Mouse (Mus musculus) left cerebral cortex, adult 2 months (tissue): Measurements from ENCODE around the gene Iscu. TPM values are rescaled to one million over a fixed set of nuclear protein-coding genes. Genes with fewer than 3 reads are reported as not detected.
A peak's percentile ranks its signal among the peaks of the same experiment; 100 is the strongest.

Experiments
- DNase-seq, 2 experiments: peaks; one replicate each; pipeline ENCODE4 v3.0.0; 2021 to 2022; ENCODE audit warnings: low spot score in 2 of 2, mixed read lengths in 1 of 2; ENCODE audit errors: extremely low spot score in 1 of 2
- H3K27ac ChIP-seq: fragments of 200-600 bp; 2 replicates; pipeline ENCODE4 v1.8.1; 2022
- H3K4me3 ChIP-seq: fragments of 200-600 bp; 2 replicates; pipeline ENCODE4 v1.8.1; 2022
- CTCF ChIP-seq: fragments of 200-600 bp; IDR thresholded peaks from 2 replicates; pipeline ENCODE4 v1.8.1; 2022; ENCODE audit warnings: antibody characterized with exemption, mild to moderate bottlenecking, moderate library complexity
- intact Hi-C: fragments of 180-260 bp; cut with DNase I; formaldehyde crosslinking; loops from one replicate; pipeline ENCODE4 v1.15.1; 2025
- total RNA-seq, 2 experiments: library from RNA; stranded (reverse); gene quantifications; 2 replicates each; pipeline ENCODE4 v1.2.3; 2021

Iscu gene
- total RNA-seq, 2 experiments from 2014 or later, result 125 to 128 TPM

DNA sequence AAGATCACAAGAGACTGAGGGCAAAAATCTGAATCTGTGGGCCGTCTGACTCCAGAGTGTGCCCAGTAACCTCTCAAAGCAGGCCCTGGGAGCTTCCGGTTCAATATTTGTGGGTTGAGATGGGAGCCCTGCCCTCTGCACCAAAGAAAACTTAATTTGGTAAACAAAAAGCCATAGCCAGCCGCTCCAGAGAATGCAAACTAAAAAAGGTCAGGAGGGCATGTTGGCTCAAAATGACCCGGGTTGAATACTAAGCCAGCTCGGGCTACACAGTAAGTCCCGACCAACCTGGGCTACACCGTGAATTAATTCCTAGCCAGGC, 37.6 kb upstream of the Iscu start:
- no peak for DNase-seq
- H3K4me3 ChIP-seq, result peak overlapping the region; percentile 78
- TF ChIP-seq CTCF, result no peak
- H3K27ac ChIP-seq, result peak overlapping the region; percentile 92
- intact Hi-C loops, result no loop called here

DNA sequence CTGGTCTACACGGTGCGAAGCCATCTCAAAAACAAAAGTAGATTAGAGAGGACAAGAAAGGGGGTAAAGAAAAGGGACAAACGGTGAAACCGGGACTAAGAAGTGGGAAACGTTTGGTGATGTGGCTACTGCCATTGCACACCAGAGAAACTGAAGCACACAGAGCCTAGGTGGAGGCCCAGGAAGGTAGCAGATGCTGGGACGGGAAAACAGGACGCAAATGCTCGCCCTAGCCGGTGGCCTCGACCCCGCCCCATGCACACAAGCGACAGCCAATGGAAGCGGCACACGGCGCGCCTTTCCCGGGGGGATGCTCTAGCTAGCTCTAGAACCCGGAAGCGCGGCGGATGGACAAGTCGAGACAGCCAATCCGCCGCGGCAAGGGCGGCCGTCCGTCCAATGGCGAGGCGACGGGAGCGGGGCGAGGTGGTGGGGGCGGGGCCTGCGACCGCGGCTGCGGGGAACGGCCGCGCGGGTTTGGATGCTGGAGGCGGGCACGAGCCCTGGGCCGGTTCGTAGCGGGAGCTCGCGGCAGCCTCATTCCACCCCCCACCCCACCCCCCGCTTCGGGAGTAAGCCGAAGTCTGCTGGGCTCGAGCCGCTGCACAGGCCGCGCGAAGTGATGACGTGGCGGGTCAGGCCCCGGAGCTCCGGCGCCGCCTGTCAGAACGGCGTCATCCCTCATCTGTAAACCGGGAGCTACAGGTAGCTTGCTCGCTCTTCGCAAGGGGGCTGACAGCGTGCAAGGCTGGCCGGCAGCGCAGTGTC, 37.0 kb upstream of the Iscu start, which contains the start of gene Ficd:
Ficd (plus strand) TSS at position 459 of the 768 bp plus-strand sequence.
- no peak for TF ChIP-seq CTCF
- DNase-seq, result peak; percentile 88 to 93
- H3K4me3 ChIP-seq, result peak within 1 kb of the TSS; percentile 78
- intact Hi-C loops, result loop anchor here (2.0 kb wide), 1 partner anchor 35 kb away; no protein-coding TSS in a partner anchor
- H3K27ac ChIP-seq, result peak within 1 kb of the TSS; percentile 92

- intact Hi-C loops, result loop anchor here (2.0 kb wide), 1 partner anchor 35 kb away; no protein-coding TSS in a partner anchor
- no peak for TF ChIP-seq CTCF
- no peak for DNase-seq
- Histone ChIP-seq H3K27ac (peak overlapping the region; percentile 90), H3K4me3 (peak overlapping the region; percentile 78)
Observed at GRCm38 (mm10) chr5:113736113-113736502, 36.4 kb upstream of the Iscu start.

DNA sequence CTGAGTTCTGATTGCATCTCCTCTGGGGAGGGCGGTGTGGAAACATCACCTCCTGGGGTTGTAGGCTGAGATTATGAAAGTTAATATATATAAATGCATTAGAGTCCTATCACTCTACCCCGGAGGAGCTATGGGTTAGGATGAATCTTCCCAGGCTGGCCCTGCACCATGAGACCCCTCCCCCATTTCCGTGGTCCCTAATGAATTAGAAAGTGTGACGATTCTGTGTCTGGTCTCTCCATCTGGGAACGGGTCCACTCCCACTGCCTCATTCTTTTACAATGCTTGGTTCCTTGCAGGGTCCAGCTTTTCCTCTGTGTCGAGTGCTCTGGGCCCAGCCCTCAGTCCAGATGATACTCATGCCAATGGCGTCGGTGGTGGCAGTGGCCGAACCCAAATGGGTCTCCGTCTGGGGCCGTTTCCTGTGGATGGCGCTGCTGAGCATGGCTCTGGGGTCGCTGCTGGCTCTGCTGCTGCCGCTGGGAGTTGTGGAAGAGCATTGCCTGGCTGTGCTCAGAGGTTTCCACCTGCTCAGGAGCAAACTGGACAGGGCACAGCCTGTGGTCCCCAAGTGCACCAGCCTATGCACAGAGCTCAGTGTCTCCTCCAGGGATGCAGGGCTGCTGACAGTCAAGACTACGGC, 35.9 kb upstream of the Iscu start:
- intact Hi-C loops, result loop anchor here (2.0 kb wide), 1 partner anchor 34 kb away; no protein-coding TSS in a partner anchor
- peak overlapping the region; percentile 78 for H3K4me3 ChIP-seq
- no peak; the same call in 1 of the 2 replicates for TF ChIP-seq CTCF
- H3K27ac ChIP-seq, result peak overlapping the region; percentile 90
- DNase-seq, result no peak

- TF ChIP-seq CTCF, result no peak
- DNase-seq, result no peak
- Histone ChIP-seq H3K27ac (no peak overlapping the region), H3K4me3 (no peak overlapping the region)
- intact Hi-C loops, result loop anchor here (2.0 kb wide), 1 partner anchor 33 kb away; no protein-coding TSS in a partner anchor
Observed at GRCm38 (mm10) chr5:113737607-113738237, 34.8 kb upstream of the Iscu start.

DNA sequence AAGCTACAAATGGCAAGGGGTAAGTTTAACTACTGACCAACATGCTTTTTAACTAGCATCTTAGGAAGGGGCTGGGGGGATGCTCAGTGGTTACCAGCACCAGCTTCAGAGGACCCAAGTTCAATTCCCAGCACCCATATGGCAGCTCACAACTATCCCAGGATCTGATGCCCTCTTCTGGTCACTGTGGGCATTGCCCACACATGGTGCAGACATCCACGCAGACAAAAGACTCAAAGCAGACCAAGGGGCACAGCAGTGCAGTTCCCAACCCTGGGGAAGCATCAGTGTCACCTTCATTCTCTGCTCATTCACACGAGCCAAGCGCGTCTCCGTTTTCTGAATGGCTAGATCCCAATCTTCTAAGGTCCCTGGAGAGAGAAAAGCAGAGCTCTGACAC, 24.9 kb upstream of the Iscu start:
- TF ChIP-seq CTCF, result peak; percentile 22
- DNase-seq, result no peak
- intact Hi-C loops, result no loop called here
- Histone ChIP-seq H3K4me3 (no peak overlapping the region), H3K27ac (no peak overlapping the region)

DNA sequence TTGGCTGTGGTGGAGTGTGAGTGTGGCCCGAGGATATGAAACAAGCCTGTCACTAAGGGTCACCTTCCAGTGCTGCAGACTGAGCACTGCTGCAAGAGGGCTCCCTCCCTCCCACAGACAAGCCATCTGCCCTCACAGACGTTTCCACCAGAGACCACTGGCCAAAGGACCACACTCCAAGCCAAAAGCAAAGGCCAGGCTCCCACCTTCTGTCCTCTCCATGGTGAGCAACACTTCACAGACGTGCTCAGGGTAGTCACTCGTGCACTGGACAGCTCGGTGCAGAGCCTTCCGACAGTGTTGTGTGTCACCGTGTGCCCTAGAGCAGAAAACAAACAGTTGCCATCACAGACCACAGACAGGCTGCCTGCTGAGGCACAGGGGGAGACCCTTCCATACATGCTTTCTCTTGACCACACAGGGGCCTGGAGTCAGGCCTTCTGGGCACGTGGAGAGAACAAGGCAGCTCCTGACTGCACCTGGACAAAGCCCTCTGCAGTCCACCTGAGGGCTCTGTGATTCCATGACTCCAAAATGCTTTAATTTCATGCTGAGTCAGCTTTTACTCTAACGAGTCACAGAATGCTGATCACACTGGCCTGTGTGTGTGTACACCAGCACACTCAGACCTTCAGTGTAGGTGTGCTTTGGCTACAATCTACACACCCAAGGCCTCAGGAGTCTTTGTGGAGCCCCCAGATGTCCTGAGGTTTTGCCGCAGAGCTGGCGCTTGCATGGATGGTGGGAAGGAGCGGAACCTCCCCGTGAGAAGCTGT, 23.8 kb upstream of the Iscu start:
- DNase-seq, result no peak
- Histone ChIP-seq H3K27ac (no peak overlapping the region), H3K4me3 (no peak overlapping the region)
- no peak for TF ChIP-seq CTCF
- intact Hi-C loops, result no loop called here

DNA sequence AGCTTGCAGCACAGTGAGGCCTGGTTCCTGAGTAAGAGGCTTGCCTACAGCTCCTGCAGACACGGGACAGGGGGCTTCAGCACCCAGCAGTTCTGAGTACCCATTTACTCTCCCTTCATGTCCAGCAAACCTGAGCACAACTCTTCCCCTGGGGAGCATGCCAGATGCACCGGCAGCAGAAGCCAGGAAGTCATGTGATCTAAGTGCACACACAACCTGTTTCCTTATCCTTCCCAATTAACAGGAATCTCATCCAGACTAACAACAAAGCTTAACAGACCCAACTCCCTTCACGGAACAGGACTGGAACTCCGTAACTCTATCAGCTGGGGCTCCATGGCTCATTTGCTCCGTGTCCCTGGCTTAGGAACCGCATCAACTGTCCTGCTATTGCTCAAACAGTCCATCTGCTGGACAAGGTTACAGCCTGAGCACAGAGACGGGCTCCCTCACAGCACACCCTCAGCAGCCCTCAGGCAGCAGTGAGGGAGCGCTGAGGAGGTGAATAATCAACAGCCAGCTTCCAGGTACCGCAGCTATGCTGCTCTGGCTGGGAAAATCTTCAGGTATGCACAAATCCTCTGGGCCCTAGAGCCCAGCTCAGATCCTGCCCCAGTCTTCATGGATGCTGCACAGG, 20.9 kb upstream of the Iscu start:
- TF ChIP-seq CTCF, result no peak
- no peak overlapping the region for H3K4me3 ChIP-seq
- intact Hi-C loops, result no loop called here
- DNase-seq, result no peak
- H3K27ac ChIP-seq, result no peak overlapping the region

DNA sequence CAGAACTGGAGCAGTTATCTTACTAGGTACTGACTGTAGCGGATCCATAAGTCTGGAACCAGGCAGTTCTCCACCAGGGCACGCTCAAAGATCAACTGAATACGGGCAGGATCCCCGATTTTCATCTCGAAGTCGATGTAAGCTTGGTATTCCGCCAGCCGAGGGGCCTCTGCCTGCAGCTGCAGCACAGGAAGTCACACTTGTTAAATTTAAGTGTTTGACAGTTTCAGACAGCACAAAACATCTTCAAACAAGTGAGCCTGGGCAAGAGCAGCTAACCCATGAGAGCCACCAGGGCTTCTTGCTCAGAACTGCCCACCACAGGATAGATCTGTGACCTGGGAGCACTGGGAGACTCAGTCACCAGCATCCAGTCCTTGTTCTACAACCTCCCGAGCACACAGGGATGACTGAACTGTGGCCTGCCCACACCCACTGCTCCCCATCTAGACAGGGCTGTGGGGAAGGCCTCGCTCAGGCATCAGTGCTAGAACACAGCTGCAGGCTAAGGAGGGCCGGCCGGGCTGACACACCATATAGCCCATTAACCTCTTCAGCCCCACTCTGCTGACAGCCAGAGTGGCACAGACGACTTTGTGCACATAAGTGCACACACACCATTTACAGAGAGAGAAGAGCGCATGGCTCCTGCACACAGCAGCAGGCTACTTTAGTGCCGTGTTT, 17.1 kb upstream of the Iscu start:
- DNase-seq, result no peak
- Histone ChIP-seq H3K27ac (no peak overlapping the region), H3K4me3 (no peak overlapping the region)
- TF ChIP-seq CTCF, result no peak
- intact Hi-C loops, result no loop called here

- intact Hi-C loops, result no loop called here
- TF ChIP-seq CTCF, result no peak
- no peak for DNase-seq
- Histone ChIP-seq H3K4me3 (no peak overlapping the region), H3K27ac (no peak overlapping the region)
Observed at GRCm38 (mm10) chr5:113761585-113761984, 11.0 kb upstream of the Iscu start.

DNA sequence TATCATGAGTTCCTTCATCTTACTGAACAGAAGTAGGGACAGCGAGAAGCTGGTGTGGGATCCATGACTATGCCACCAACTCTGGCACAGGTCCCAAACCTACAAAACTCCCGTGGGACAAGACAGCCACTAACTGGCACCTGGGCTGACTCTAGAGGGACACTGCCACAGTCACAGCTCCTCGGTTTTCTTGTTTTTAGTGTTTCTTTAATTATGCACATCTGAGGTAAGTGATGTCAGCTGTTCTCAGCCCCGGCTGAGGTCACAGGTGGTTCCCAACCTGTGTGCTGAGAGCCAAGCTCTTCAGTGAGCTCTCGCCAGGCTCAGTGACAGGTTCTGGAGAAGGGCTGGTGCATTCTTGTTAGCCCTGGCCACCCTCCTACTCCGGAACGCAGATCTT, 8.1 kb upstream of the Iscu start:
- no peak overlapping the region for H3K27ac ChIP-seq
- no peak for TF ChIP-seq CTCF
- no peak for DNase-seq
- no peak overlapping the region for H3K4me3 ChIP-seq
- intact Hi-C loops, result no loop called here
